Mouse (Mus musculus) liver, embryonic 12.5 days (tissue): ENCODE data around the gene Tedc1. TPM values are rescaled to one million over a fixed set of nuclear protein-coding genes. Genes with fewer than 3 reads are reported as not detected.

ENCODE experiments used
- ATAC-seq: fragments of 200-750 bp; cut with Nextera tagmentation; 2 replicates; pipeline ENCODE4 v1.8.0; 2017; ENCODE audit warnings: moderate number of reproducible peaks, mild to moderate bottlenecking, moderate library complexity
- H3K27ac ChIP-seq: fragments of 300-500 bp; sonication (generic); 2 replicates; pipeline ENCODE4 v1.5.1; 2016; ENCODE audit warnings: mild to moderate bottlenecking
- H3K27me3 ChIP-seq: fragments of 300-500 bp; sonication (generic); replicated peaks from 2 replicates; pipeline ENCODE4 v1.6.1; 2016; ENCODE audit warnings: mild to moderate bottlenecking, moderate library complexity
- H3K36me3 ChIP-seq: fragments of 300-500 bp; sonication (generic); 2 replicates; pipeline ENCODE4 v1.6.1; 2016; ENCODE audit warnings: mild to moderate bottlenecking, moderate library complexity
- H3K4me1 ChIP-seq: fragments of 300-500 bp; sonication (generic); 2 replicates; pipeline ENCODE4 v1.6.1; 2016
- H3K4me2 ChIP-seq: fragments of 300-500 bp; sonication (generic); 2 replicates; pipeline ENCODE4 v1.6.1; 2016; ENCODE audit warnings: mild to moderate bottlenecking, moderate library complexity
- H3K4me3 ChIP-seq: fragments of 300-500 bp; sonication (generic); 2 replicates; pipeline ENCODE4 v1.5.1; 2016; ENCODE audit warnings: mild to moderate bottlenecking, moderate library complexity
- H3K9ac ChIP-seq: fragments of 300-500 bp; sonication (generic); 2 replicates; pipeline ENCODE4 v1.6.1; 2016; ENCODE audit warnings: mild to moderate bottlenecking, moderate library complexity
- H3K9me3 ChIP-seq: fragments of 300-500 bp; sonication (generic); replicated peaks from 2 replicates; pipeline ENCODE4 v1.6.1; 2016; ENCODE audit warnings: mild to moderate bottlenecking, moderate library complexity
- WGBS: fragments of 180-500 bp; shearing (Covaris S2); methylation state at CpG from one replicate; pipeline ENCODE4 v1.1.7; 2016; ENCODE audit not compliant: insufficient replicate concordance; 5-methylcytosine and 5-hydroxymethylcytosine counted together
- polyA plus RNA-seq: library from polyadenylated mRNA; unstranded; fragments of >200 nt; fragmentation: Nextera tagmentation; extraction: Ambion mirVana; gene quantifications from 2 replicates; pipeline ENCODE4 v1.2.1, GENCODE M21; 2016

The Tedc1 gene
- polyA plus RNA-seq, 1 experiment from 2014 or later, result 18.5 TPM

DNA sequence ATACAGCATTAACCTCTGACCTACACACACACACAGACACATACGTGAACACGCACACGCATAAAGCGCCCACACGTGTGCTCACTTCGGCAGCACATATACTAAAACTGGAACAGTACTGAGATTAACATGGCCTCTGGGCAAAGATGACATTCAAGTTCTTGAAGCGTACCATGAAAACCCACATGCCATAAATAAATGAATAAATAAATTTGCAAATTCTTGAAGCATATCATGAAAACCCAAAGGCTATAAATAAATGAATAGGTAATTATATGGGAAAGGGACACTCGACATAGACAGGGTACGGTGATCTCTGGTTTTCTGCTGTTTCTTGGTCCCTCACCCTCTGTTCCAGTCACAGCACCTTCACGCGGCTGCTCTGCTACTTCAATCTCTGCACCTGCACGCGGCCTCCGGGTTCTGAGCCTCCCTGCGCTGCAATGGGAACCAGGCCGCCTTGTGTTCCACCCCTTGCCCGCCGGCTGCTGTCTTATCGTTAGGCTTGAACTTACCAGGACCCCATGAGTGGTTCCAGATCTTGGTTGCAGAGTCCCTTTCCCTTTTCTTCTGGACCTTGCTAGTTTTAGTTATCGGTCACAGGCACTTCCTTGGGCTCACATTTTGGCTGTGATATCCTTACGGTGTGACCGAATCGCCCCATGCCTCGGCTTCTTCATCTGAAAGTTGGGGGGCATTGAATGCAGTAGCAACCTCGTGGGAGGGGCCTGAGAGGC is 58.0 kb downstream of the Tedc1 start:
- Histone ChIP-seq H3K27me3 (no peaks in the 10 kb centered on the region), H3K4me2 (no peak overlapping the region), H3K4me1 (no peaks in the 10 kb centered on the region), H3K4me3 (no peak overlapping the region), H3K36me3 (no peaks in the 10 kb centered on the region), H3K9ac (no peak overlapping the region), H3K27ac (no peak overlapping the region), H3K9me3 (no peaks in the 10 kb centered on the region)
- 74% methylated on average over 25 of the region's 25 CpGs for WGBS
- ATAC-seq, result no peak

DNA sequence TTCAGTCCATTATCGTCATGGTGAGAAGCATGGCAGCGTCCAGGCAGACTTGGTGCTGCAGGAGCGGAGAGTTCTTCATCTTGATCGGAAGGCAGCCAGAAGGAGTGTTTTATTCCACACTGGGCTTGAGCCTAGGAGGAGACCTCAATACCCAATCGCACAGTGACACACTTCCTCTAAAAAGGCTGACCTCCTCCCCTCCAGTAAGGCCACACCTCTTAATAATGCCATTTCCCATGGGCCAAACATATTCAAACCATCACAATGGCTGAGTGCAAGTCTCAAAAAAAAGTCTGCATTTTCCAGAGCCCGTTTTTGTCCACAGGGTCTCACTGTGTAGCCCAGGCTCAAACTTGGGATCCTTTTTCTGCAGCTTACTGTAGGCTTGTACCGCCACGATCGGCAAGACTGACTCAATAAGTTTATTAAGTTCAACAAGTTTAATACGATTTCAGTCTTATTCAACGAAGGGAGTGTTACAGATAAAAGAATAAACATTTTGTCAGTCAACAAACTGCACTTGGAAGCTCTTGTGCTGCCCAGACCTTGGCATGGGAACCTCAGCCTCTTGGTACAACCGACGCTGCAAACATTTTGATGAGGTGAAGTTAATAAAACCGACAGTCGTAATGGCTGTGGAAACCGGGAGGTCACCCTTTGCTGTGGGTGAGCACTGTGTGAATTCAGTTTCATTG is 58.9 kb downstream of the Tedc1 start:
- Histone ChIP-seq H3K4me3 (no peak overlapping the region), H3K4me1 (no peaks in the 10 kb centered on the region), H3K36me3 (no peaks in the 10 kb centered on the region), H3K9ac (no peak overlapping the region), H3K9me3 (no peaks in the 10 kb centered on the region), H3K27me3 (no peaks in the 10 kb centered on the region), H3K27ac (no peak overlapping the region), H3K4me2 (no peak overlapping the region)
- ATAC-seq, result no peak
- WGBS, result 64% methylated on average over 16 of the region's 16 CpGs

Other genes starting within 250 kb of the Tedc1 start
- gene Jag2, start 226.6 kb upstream of the Tedc1 start, polyA plus RNA-seq, result 0.57 and 0.64 TPM in 2 replicates
- 21.4 and 21.7 TPM in 2 replicates for gene Nudt14, start 214.3 kb upstream of the Tedc1 start, polyA plus RNA-seq
- gene Btbd6, start 179.9 kb upstream of the Tedc1 start, polyA plus RNA-seq, result 9.2 and 10.1 TPM in 2 replicates
- gene Brf1, start 155.7 kb upstream of the Tedc1 start, polyA plus RNA-seq, result 46.2 and 47.1 TPM in 2 replicates
- 8.3 and 9.6 TPM in 2 replicates for gene Pacs2, start 141.9 kb upstream of the Tedc1 start, polyA plus RNA-seq
- gene Tex22, start 81.9 kb upstream of the Tedc1 start, polyA plus RNA-seq, result not detected in 2 replicates
- gene Mta1, start 58.1 kb upstream of the Tedc1 start, polyA plus RNA-seq, result 7.2 and 7.7 TPM in 2 replicates
- 52.1 and 53.5 TPM in 2 replicates for gene Crip2, start 16.2 kb upstream of the Tedc1 start, polyA plus RNA-seq
- gene Crip1, start 10.1 kb upstream of the Tedc1 start, polyA plus RNA-seq, result 96.9 and 99.8 TPM in 2 replicates
- gene Tmem121, start 29.5 kb downstream of the Tedc1 start, polyA plus RNA-seq, result 1.0 and 1.2 TPM in 2 replicates